Mouse (Mus musculus) MEL-GATA-1-ER (cell line): ENCODE measurements at regions not wholly inside any gene's neighbourhood (a gene's known extent, or its start where the extent isn't known, plus 50 kb on each side); places are given as distances from the start of the nearest gene placed in this dataset.
A peak's percentile ranks its signal among the peaks of the same experiment; 100 is the strongest.

Experiments
- DNase-seq: peaks from one replicate; pipeline ENCODE4 v3.0.0-alpha.2; 2012; ENCODE audit warnings: low read depth; ENCODE audit errors: extremely low read depth

DNA sequence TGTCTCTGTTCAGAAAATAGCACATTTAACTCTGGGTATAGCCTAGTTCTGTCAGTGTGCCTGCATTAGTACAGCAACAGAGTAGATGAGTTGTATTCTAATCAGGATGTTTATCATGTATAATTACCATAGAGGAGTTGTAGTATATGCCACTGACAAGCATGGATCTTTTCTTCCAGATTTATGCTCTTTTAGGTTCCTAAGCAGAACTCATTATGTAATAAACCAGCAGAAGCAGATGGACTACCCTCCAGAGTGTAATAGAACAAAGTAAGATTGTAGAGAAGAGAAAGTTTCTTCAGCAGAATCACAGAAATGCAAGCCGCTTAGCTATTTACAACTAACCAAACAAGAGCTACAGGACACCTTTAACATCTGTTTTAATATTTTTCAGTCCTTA is 517.2 kb upstream of the Epha5 start:
- no peak for DNase-seq

DNA sequence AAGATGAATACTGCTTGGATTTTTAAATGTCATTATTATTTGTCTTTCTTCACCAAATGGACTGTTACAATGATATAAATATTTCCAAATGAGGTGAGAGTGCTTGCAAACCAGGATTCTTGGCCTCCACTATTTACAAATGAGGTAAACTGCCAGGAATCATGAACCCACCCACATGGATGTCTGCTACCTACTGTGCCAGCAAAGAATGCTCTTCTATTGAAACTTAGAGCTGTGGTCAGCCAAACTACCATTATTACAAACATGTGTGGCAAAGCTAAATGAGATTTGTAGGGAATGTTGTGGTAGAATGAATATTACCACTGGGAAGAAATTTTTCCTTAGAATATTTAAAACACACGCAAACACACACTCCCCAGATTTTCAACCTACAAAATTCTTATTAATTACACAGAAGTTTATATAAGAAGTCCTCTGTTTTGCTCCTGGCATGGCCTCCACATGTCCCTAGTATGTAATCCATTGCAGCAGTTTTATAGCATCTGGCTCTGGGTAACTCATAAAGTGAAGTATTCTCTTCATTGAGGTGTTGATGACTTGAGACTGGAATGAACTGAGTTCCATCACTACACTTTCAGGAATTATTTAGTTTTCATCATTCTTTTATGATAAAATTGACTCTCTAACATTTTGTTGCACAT is 500.6 kb upstream of the Epha5 start:
- no peak for DNase-seq

DNA sequence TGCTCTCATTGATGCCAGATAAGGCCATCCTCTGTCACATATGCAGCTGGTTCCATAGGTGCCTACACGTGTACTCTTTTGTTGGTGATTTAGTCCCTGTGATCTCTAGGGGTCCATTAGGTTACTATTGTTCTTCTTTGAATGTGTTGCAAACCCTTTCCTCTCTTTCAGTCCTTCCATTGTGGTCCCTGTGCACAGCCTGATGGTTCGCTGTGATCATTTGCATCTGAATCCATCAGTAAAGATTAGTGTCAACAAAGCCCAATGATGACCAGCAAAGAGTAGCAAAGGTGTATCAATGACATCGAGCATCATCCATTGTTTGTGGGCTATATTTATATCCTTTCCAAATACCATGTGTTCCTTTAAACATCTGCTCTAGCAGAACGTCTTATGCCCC is 484.5 kb upstream of the Epha5 start:
- no peak for DNase-seq

GRCm38 (mm10) chr5:84897535-84897934 is 480.4 kb upstream of the Epha5 start:
- no peak for DNase-seq

GRCm38 (mm10) chr5:84853622-84854021 is 436.4 kb upstream of the Epha5 start:
- peak; percentile 19 for DNase-seq

DNA sequence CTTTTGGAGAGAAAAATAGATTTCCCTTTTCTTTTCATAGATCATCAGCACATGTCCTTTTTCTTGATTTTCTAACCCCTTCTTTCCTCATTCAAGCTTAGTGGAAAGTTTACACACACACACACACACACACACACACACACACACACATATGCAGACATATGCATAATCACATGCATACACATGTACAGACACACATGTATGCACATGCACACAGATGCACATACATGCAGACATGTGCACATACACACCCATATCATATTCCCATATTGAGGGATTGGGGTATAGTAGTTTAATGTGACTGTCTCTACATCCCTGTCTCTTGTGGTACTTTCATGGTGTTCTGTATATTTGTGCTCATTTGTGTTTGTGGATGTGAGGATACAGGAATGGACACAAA is 432.0 kb upstream of the Epha5 start:
- DNase-seq, result no peak

DNA sequence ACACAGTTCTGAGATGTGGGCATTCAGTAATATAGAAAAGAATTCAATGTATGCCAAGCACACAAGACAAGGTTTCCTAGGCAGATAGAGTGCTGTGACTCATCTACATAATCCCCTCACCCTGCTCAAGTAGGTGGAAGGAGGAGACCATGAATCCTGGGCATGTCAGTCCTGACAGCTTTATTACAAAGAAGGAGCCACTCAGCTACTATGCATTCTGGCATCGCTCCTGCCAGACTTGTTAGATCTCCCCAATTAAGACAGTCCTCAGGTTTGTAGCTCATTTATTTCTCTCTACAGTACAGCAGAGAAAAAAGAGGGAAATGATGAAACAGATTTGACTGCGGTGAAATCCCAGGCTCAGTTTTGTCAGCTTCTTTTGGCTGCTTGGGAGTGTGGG is 431.6 kb upstream of the Epha5 start:
- DNase-seq, result no peak

DNA sequence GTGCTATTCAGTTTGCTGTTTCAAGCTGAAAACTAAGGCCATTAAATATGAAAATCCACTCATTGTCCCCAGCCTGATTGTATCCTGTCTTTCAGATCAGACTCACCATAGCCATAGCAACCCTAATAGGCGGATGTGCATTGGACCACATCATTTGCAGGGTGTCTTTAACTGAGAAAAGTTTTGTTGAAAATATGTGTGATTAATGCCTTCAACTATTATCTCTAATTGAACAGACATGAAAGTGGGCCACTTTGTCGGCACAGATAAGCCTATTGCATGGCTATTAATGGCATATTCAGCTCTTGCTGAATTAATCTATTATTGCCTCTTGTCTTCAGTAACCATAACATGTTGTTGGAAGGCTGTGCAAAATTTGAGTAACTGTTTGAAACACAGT is 394.3 kb upstream of the Epha5 start:
- no peak for DNase-seq

DNA sequence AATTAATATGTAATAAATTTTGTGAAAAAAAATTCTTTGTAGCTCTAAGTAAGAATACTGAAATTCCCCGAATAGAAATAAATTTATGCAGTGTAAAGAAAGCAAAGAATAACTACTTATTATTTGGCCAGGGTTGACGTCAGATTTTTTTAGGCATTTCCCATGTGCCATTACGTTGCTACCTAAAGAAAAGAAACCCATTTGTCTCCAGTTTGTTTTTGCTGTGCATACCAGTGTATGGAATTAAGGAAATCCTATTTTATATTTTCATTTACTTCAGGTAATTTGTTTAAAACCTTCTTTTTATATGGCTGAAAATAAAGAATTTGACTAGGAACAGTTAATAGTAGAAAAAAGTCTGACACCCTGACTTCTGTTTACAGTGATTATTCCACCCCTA is 393.7 kb upstream of the Epha5 start:
- no peak for DNase-seq

DNA sequence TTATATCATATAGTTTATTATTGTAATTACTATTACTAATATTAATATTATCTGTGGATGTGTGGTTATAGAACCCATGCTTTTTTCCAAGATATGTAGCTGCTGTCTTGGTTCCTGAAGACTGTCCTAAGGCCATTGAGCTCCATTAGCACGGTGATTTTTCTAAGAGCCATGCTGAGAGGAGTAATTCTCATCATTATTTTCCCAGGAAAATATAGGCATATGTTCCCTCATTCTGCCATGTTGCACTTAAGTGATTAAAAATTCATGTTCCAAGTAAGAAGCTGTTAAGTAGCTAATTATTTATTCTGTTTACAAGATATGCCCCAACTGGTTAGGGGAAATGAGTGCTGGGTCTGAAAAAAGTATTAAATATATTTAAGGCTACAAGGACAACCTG is 345.4 kb upstream of the Epha5 start:
- no peak for DNase-seq

- DNase-seq, result no peak
Measured at GRCm38 (mm10) chr5:84752053-84752452, 334.9 kb upstream of the Epha5 start.

GRCm38 (mm10) chr5:84705436-84705835 is 288.3 kb upstream of the Epha5 start:
- DNase-seq, result no peak

DNA sequence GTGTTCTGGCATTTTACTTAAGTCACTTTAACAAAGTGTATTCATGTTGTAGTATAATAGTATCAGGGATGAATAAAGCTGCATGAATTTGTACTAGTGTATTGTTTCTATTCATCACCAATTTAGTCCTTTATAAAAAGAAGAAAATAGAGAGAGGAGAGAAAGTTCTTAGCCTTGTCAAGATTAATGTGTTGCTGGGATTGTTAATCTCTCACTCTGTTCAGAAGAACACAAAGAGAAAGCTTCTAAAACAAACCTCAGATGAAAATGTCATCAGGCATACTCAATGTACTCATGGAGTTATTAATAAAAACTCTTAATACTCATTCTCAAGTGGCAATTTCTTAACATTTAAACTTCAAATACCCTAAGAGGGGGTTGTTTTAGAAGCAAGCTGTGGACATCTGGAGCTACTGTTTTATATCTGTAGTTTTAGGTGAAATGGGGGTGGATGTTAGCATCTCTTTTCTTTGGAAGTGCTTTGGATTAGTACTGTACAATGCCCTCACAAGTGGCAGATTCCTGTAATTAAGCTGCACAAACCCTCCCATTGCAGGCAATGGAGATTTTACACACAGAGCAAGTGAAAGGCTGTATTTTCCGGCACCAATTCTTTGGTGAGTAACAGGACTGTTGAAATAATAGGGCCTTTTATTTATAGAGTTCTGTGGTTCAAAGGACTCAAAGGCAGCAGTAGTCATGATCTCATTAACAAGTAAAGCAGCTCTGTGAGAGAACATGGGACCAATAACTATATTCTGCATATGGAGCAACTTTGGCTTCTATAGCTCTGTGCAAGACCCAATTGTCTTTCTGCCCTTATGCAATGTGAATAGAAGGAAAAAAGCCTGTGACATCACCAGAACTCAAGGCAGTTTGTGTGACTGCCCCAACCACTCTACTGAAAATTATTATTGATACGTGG is 273.4 kb upstream of the Epha5 start:
- DNase-seq, result no peak

DNA sequence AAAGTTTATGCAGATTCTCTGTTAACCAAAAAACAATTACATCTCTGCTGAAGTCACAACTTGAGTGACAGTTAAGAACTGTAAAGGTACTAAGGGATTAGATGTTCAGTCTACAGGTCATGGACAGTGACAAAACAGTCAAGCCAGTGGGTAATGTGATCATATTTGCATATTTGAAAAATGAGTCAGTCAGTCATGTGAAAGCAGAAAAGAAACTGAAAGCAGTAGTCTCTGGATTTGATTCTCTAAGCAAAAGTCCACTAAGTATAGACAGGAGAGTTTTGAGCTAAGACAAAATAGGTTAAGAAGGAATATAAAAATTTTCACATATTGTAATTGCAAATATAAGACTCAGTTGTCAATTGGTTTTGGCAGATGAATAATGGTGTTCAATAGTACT is 270.4 kb upstream of the Epha5 start:
- DNase-seq, result no peak

DNA sequence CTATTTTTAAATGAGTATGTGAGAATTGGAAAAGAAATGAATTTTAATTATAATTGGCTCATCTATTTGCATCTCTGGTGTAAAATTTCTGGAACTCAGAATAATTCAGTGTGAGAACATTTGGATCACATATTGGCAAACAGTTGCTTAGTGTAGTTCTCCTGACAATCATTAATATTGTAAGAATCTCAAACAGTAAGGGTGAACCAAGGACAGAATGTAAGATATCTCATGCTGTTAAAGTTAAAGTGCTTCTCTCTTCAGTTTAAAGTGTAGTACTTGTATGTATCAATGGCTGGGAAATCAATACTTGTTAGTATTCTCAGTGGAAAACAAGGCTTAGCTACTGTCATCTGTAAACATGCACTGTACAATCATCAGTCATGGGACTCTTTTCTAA is 238.0 kb upstream of the Epha5 start:
- no peak for DNase-seq

DNA sequence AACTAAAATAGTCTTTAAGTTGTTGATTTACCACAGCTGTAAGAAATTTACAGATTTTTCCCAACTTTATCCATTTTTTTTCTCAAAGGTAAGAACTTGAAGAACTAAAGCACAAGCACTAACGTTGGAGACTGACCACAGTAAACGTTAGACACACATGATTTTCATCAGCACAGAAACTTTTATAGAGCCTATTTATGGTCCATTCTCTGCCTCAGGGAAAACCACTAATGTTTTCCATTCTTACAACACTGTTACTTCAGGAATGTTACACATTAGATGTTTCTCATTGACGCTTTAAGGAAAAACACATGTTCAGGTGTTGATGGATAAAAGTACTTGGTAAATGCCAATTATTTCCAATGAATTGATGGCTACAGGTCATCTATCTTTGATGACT is 218.3 kb upstream of the Epha5 start:
- DNase-seq, result no peak

DNA sequence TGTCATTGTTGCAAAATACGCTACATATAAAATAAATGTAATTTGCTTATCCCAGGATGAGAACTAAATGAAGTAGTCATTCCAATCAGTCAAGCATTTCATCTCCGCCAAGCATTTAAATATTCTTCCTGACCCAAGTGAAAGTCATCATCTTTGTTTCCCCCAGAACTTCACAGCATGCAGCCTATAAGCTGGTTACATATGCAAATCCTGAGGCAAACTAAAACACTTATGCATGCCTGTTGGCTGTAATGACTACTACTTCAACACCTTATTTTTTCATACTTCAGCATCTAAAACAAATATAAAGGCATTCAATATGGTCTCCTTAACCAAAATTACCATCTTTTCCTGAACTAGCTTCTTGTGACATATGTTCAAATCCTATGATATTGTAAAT is 215.7 kb upstream of the Epha5 start:
- DNase-seq, result no peak

GRCm38 (mm10) chr5:84618194-84618593 is 201.0 kb upstream of the Epha5 start:
- DNase-seq, result no peak

- peak; percentile 52 for DNase-seq
Measured at GRCm38 (mm10) chr5:84608683-84609082, 191.5 kb upstream of the Epha5 start.

GRCm38 (mm10) chr5:84565311-84565946 is 148.2 kb upstream of the Epha5 start:
- no peak for DNase-seq

DNA sequence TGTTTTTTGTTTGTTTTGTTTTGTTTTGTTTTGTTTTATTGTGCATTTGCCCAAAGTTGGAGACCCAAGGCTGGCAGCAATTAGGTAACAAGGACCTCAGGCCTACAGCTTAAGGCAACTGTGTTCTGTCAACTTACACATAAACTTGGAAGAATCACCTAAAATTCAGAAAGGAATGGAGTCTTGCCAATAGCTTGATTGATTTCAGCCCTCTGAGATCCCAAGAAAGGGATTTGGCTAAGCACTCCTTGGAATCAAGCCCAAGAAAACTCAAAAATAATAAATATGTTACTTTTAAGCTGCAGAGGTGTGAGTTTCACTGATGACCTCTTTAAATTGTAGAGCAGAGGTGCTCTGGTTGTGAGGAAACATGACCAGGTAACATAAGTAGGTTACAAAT is 102.7 kb upstream of the Epha5 start:
- DNase-seq, result no peak

DNA sequence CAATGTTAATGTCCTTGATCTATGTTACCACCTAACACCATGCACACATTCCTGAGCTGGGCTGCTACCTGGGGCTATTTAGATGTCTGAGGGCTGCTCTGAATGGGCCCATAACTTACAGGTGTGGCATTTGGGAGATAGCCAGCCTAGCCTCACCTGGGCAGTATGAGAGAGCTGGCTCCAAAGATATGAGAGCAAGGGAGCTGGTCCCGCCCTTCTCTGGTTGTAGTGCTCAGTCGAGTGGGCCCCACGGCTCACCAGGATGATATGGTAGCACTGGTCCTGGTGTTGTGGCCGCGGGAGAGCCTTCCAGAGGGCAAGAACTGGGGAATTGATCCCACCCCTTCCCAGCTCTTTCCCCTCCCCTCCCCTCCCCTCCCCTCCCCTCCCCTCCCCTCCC is 93.0 kb upstream of the Epha5 start:
- DNase-seq, result no peak
